Mouse (Mus musculus) forebrain, embryonic 12.5 days (tissue): ENCODE results near the gene F2r. TPM values are rescaled to one million over a fixed set of nuclear protein-coding genes. Genes with fewer than 3 reads are reported as not detected.

Experiments used
- ATAC-seq: fragments of 200-750 bp; cut with Nextera tagmentation; 2 replicates; pipeline ENCODE4 v1.8.0; 2017; ENCODE audit warnings: moderate TSS enrichment; ENCODE audit not compliant: low FRiP score
- H3K27ac ChIP-seq: fragments of 300-500 bp; sonication (generic); 2 replicates; pipeline ENCODE4 v1.5.1; 2016; ENCODE audit warnings: mild to moderate bottlenecking
- H3K27me3 ChIP-seq: fragments of 300-500 bp; sonication (generic); 2 replicates; pipeline ENCODE4 v1.6.1; 2016; ENCODE audit warnings: mild to moderate bottlenecking
- H3K36me3 ChIP-seq: fragments of 300-500 bp; sonication (generic); replicated peaks from 2 replicates; pipeline ENCODE4 v1.6.1; 2016; ENCODE audit warnings: mild to moderate bottlenecking
- H3K4me1 ChIP-seq: fragments of 300-500 bp; sonication (generic); 2 replicates; pipeline ENCODE4 v1.6.1; 2016
- H3K4me2 ChIP-seq: fragments of 300-500 bp; sonication (generic); 2 replicates; pipeline ENCODE4 v1.6.1; 2016; ENCODE audit warnings: mild to moderate bottlenecking, moderate library complexity
- H3K4me3 ChIP-seq: fragments of 300-500 bp; sonication (generic); replicated peaks from 2 replicates; pipeline ENCODE4 v1.5.1; 2016; ENCODE audit warnings: mild to moderate bottlenecking
- H3K9ac ChIP-seq: fragments of 300-500 bp; sonication (generic); 2 replicates; pipeline ENCODE4 v1.6.1; 2016; ENCODE audit warnings: mild to moderate bottlenecking
- H3K9me3 ChIP-seq: fragments of 300-500 bp; sonication (generic); 2 replicates; pipeline ENCODE4 v1.6.1; 2016
- WGBS: fragments of 180-500 bp; shearing (Covaris S2); methylation state at CpG from one replicate; pipeline ENCODE4 v1.1.7; 2016; 5-methylcytosine and 5-hydroxymethylcytosine counted together
- polyA plus RNA-seq: library from polyadenylated mRNA; unstranded; fragments of >200 nt; fragmentation: Nextera tagmentation; extraction: Ambion mirVana; gene quantifications from 2 replicates; pipeline ENCODE4 v1.2.1, GENCODE M21; 2016

F2r gene
- 109 TPM in 2 replicates for polyA plus RNA-seq

DNA sequence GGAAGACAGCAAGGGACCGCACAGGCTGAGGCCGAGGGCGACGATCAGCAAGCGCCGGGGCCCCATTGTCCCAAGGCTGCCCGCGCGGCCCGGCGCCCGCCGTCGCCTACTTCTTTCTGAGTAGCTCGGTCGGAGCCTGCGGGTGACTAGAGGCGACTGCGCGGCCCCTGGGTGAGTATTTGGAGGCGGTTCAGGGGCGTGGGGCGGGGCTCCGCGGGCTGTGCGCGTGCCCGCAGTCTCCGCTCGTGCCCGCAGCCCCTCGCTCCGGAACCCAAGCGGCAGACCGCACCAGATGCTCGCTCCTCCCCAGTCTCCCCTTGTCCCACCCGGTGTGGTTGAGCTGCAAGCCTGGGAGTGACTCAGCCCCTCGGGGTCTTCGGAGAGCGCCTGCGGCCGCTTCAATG, at the start of gene F2r:
Gene F2r, minus strand, starts transcription at position 179 of the 404 bp plus-strand sequence.
- Histone ChIP-seq H3K27ac (peak within 1 kb of the TSS; percentile 79), H3K4me3 (peak within 1 kb of the TSS; percentile 80), H3K4me1 (peaks cover 30% of the 10 kb centered on the region), H3K27me3 (no peaks in the 10 kb centered on the region), H3K4me2 (peak within 1 kb of the TSS; percentile 66), H3K9ac (peak within 1 kb of the TSS; percentile 92), H3K36me3 (peaks cover 4% of the 10 kb centered on the region; the same call in 1 of the 2 replicates), H3K9me3 (no peaks in the 10 kb centered on the region)
- ATAC-seq, result peak; percentile 95
- WGBS, result 0% methylated on average over 42 of the region's 42 CpGs

DNA sequence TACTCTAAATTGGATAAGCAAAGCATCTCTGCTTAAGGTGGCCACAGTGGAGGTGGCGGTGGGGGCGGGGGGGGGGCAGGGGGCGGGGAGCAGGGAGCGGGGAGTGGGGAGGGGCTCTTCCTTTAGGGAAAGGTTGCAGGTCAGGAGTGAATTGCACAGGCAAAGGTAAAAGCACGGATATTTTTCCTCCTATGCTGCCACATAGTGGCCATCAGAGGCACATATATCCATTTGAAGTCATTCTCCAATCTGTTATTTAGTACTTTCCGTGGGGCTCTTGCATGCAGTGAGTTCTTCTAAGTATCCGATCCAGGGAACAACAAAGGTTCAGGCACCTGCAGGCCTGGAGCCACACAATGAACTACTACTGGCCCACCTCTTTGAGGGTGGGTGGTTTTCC, 49.0 kb upstream of the F2r start:
- H3K9me3 ChIP-seq, result no peaks in the 10 kb centered on the region
- ATAC-seq, result 0 out of 2 replicates have a peak, but pooled peaks have one; percentile 11
- H3K36me3 ChIP-seq, result peaks cover 63% of the 10 kb centered on the region
- H3K27ac ChIP-seq, result no peak overlapping the region
- H3K9ac ChIP-seq, result no peak overlapping the region
- H3K4me3 ChIP-seq, result no peak overlapping the region
- 25% methylated on average over 7 of the region's 7 CpGs for WGBS
- no peak overlapping the region for H3K4me2 ChIP-seq
- no peaks in the 10 kb centered on the region for H3K27me3 ChIP-seq
- no peaks in the 10 kb centered on the region for H3K4me1 ChIP-seq

- Histone ChIP-seq H3K4me3 (no peak overlapping the region), H3K27ac (no peak overlapping the region), H3K27me3 (no peaks in the 10 kb centered on the region), H3K9me3 (no peaks in the 10 kb centered on the region), H3K4me2 (no peak overlapping the region), H3K4me1 (no peaks in the 10 kb centered on the region), H3K36me3 (peaks cover 64% of the 10 kb centered on the region), H3K9ac (no peak overlapping the region)
- no peak for ATAC-seq
- WGBS, result 86% methylated on average over 13 of the region's 13 CpGs
These were observed 47.5 kb upstream of the F2r start for GRCm38 (mm10) chr13:95665644-95666356.

DNA sequence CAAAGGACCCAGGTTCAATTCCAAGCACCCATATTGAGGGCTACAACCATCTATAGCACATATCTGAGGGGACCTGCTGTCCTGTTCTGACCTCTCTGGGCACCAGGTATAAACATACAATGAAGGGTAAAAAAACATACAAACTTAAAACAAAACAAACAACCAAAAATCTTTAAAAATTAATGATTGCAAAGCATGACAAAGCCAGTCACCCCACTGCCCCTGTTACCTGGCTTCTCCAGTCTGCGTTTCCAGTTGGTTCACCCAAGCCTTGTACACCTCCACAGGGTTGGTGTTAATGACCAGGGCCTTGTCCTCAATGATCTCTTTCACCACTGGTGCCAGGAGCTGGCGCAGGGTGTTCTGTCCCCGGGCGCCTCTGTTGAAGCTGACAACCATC, 45.5 kb upstream of the F2r start:
- H3K4me3 ChIP-seq, result no peak overlapping the region
- no peaks in the 10 kb centered on the region for H3K27me3 ChIP-seq
- no peak overlapping the region for H3K4me2 ChIP-seq
- no peak overlapping the region for H3K9ac ChIP-seq
- WGBS, result 98% methylated on average over 4 of the region's 4 CpGs
- no peak for ATAC-seq
- peaks cover 65% of the 10 kb centered on the region for H3K36me3 ChIP-seq
- H3K27ac ChIP-seq, result no peak overlapping the region
- no peaks in the 10 kb centered on the region for H3K4me1 ChIP-seq
- no peaks in the 10 kb centered on the region for H3K9me3 ChIP-seq

DNA sequence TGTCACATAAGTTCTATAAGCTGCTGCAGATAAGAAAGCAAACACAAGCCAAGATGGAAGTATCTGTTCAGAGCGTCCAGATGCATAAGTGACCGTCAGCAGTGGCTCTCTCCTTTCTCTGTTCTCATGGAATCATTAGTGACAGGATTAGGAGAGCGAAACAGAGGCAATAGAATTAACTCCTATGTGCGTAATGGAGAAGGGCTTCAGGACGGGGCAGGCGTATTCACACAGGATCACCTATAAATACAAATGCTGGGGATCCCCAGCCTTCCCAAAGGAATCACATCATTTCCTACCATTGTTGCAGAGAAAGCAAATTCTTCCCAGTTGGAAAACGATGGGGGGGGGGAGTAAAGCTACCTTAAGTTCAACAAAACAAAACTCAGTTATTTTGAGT, 41.1 kb upstream of the F2r start:
- 80% methylated on average over 7 of the region's 7 CpGs for WGBS
- H3K36me3 ChIP-seq, result peaks cover 57% of the 10 kb centered on the region
- H3K4me2 ChIP-seq, result no peak overlapping the region
- no peak for ATAC-seq
- H3K4me1 ChIP-seq, result no peaks in the 10 kb centered on the region
- H3K9ac ChIP-seq, result no peak overlapping the region
- no peak overlapping the region for H3K4me3 ChIP-seq
- H3K9me3 ChIP-seq, result no peaks in the 10 kb centered on the region
- no peak overlapping the region for H3K27ac ChIP-seq
- no peaks in the 10 kb centered on the region for H3K27me3 ChIP-seq

DNA sequence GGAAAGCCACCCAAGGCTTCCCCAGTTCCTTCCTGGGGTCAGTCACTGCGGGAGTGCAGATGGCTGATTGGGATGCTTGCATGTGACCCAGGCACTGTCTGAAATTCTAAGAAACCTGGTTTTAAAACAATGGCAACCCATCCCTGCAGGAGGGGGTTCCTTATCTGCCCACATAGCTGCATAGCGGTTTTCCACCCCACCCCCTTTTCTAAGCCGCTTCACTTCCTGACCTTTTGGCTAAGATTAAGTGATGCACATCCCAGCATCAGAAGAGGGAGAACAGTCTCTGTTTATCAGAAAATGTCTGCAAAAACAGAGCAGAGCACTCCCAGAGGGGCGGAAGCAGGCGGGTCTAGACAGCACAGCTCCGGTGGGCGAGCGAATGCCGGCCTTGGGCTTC, 38.9 kb upstream of the F2r start:
- Histone ChIP-seq H3K4me3 (no peak overlapping the region), H3K9me3 (no peaks in the 10 kb centered on the region), H3K27me3 (no peaks in the 10 kb centered on the region), H3K4me1 (no peaks in the 10 kb centered on the region), H3K4me2 (no peak overlapping the region), H3K9ac (no peak overlapping the region), H3K36me3 (peaks cover 42% of the 10 kb centered on the region; the same call in 1 of the 2 replicates), H3K27ac (no peak overlapping the region)
- ATAC-seq, result no peak
- WGBS, result 68% methylated on average over 9 of the region's 9 CpGs

DNA sequence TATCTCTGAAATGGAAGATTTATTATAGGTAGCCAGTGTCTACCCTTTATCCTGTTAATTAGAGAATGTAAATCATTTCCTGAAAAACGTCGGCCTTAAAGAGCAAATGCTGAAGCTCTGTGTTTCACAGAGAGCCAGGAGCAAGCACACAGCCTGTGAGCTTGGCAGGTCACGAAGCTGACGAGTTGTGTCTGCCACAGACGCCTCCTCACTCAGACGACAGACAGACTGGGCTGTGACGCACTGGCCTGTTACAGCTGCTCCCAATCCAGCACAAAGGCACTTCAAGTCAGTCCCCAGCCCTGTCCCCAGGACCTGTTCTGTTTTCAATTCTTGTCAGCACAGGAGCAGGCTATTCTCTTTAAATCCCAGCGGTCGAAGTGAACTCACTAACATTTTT, 37.0 kb upstream of the F2r start:
- no peaks in the 10 kb centered on the region for H3K4me1 ChIP-seq
- no peak overlapping the region for H3K9ac ChIP-seq
- peaks cover 28% of the 10 kb centered on the region for H3K36me3 ChIP-seq
- 0 out of 2 replicates have a peak overlapping the region, but pooled peaks have one; percentile 20 for H3K27ac ChIP-seq
- H3K9me3 ChIP-seq, result no peaks in the 10 kb centered on the region
- H3K4me2 ChIP-seq, result no peak overlapping the region
- 54% methylated on average over 9 of the region's 9 CpGs for WGBS
- ATAC-seq, result no peak
- no peak overlapping the region for H3K4me3 ChIP-seq
- H3K27me3 ChIP-seq, result no peaks in the 10 kb centered on the region

- H3K4me2 ChIP-seq, result no peak overlapping the region
- H3K4me1 ChIP-seq, result no peaks in the 10 kb centered on the region
- H3K27me3 ChIP-seq, result no peaks in the 10 kb centered on the region
- 85% methylated on average over 4 of the region's 4 CpGs for WGBS
- H3K27ac ChIP-seq, result no peak overlapping the region
- no peaks in the 10 kb centered on the region for H3K9me3 ChIP-seq
- peaks cover 15% of the 10 kb centered on the region for H3K36me3 ChIP-seq
- H3K4me3 ChIP-seq, result no peak overlapping the region
- no peak overlapping the region for H3K9ac ChIP-seq
- ATAC-seq, result no peak
These were observed 35.4 kb upstream of the F2r start for GRCm38 (mm10) chr13:95653696-95654095.

- ATAC-seq, result no peak
- Histone ChIP-seq H3K36me3 (peaks cover 2% of the 10 kb centered on the region), H3K4me2 (no peak overlapping the region), H3K4me1 (no peaks in the 10 kb centered on the region), H3K9me3 (no peaks in the 10 kb centered on the region), H3K27ac (no peak overlapping the region), H3K27me3 (no peaks in the 10 kb centered on the region), H3K9ac (no peak overlapping the region), H3K4me3 (no peak overlapping the region)
- WGBS, result 87% methylated on average over 7 of the region's 7 CpGs
These were observed 33.8 kb upstream of the F2r start for GRCm38 (mm10) chr13:95651870-95652668.

DNA sequence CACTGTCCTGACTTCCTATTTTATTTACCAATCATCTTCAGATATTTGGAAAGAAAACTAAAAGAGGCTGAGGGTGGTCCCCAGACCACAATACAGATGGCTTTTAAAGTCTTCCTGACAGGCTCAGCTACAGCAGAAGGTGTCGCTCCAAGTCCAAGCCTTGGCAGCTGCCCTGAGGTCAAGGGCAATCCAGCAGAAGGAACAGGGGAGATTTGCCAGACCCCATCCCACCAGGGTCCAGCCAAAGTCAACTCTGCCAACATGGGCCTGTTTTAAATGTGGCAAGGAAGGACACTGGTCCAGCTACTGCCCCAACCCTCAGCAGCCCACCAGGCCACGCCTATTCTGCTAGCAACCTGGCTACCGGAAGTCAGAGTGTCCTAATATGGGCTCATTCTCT, 31.7 kb upstream of the F2r start:
- H3K27me3 ChIP-seq, result no peaks in the 10 kb centered on the region
- H3K4me2 ChIP-seq, result no peak overlapping the region
- H3K9ac ChIP-seq, result no peak overlapping the region
- H3K36me3 ChIP-seq, result peaks cover 13% of the 10 kb centered on the region
- H3K4me3 ChIP-seq, result no peak overlapping the region
- H3K27ac ChIP-seq, result no peak overlapping the region
- H3K4me1 ChIP-seq, result no peaks in the 10 kb centered on the region
- H3K9me3 ChIP-seq, result no peaks in the 10 kb centered on the region
- ATAC-seq, result no peak
- WGBS, result 91% methylated on average over 3 of the region's 3 CpGs

DNA sequence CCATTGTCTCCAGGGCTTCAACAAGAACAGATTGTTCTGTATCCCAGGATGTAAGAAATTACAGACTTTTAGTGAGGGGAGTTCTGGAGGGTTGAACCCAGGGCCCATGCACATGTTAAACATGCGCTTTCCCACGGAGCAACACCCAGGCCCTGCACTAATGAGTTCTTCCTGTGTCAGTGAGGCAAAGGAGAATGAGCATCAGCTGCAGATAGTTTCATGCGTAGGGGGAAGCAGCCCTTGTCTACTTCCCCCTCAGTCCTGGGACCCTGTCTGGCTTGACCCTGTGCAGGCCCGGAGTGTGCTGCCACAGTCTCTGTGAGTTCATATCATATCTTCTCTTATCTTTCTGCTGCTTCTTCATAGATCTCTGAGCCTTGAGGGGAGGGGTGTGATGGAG, 29.0 kb upstream of the F2r start:
- ATAC-seq, result no peak
- no peak overlapping the region for H3K4me3 ChIP-seq
- no peak overlapping the region for H3K9ac ChIP-seq
- H3K36me3 ChIP-seq, result peaks cover 21% of the 10 kb centered on the region
- H3K27ac ChIP-seq, result no peak overlapping the region
- H3K4me1 ChIP-seq, result peaks cover 3% of the 10 kb centered on the region; the same call in 1 of the 2 replicates
- no peak overlapping the region for H3K4me2 ChIP-seq
- no peaks in the 10 kb centered on the region for H3K27me3 ChIP-seq
- no peaks in the 10 kb centered on the region for H3K9me3 ChIP-seq
- 81% methylated on average over 4 of the region's 4 CpGs for WGBS

GRCm38 (mm10) chr13:95646687-95647111, 28.4 kb upstream of the F2r start:
- ATAC-seq, result no peak
- H3K36me3 ChIP-seq, result peaks cover 21% of the 10 kb centered on the region
- H3K4me2 ChIP-seq, result no peak overlapping the region
- H3K27me3 ChIP-seq, result no peaks in the 10 kb centered on the region
- WGBS, result 86% methylated on average over 9 of the region's 9 CpGs
- peaks cover 3% of the 10 kb centered on the region; the same call in 1 of the 2 replicates for H3K4me1 ChIP-seq
- H3K9me3 ChIP-seq, result no peaks in the 10 kb centered on the region
- no peak overlapping the region for H3K9ac ChIP-seq
- H3K4me3 ChIP-seq, result no peak overlapping the region
- H3K27ac ChIP-seq, result no peak overlapping the region
